Mouse (Mus musculus) CH12.LX (cell line): Measurements from ENCODE around the gene Adam1a.

Source experiments
- CTCF ChIP-seq, 2 experiments: IDR thresholded peaks in 1 of 2; conservative IDR thresholded peaks in 1 of 2; 2 replicates each; pipeline ENCODE4 v1.5.1; 2011 to 2012; ENCODE audit warnings: low read depth in 2 of 2, low read length in 2 of 2, improper control_type of control experiment in 1 of 2, inconsistent platforms in 1 of 2, mild to moderate bottlenecking in 1 of 2, moderate library complexity in 1 of 2
- EP300 ChIP-seq: IDR thresholded peaks from 2 replicates; pipeline ENCODE4 v1.6.1; 2011; ENCODE audit warnings: low read length, improper control_type of control experiment
- GABPA ChIP-seq: IDR thresholded peaks from 2 replicates; pipeline ENCODE4 v1.6.1; 2012; ENCODE audit warnings: low read depth, low read length, improper control_type of control experiment, inconsistent platforms; ENCODE audit not compliant: insufficient replicate concordance
- MAX ChIP-seq: IDR thresholded peaks from 2 replicates; pipeline ENCODE4 v1.6.1; 2011; ENCODE audit warnings: low read length, improper control_type of control experiment
- MEF2A ChIP-seq: IDR thresholded peaks from 2 replicates; pipeline ENCODE4 v1.6.1; 2014; ENCODE audit warnings: low read depth, mild to moderate bottlenecking, inconsistent platforms, low read length, improper control_type of control experiment, borderline replicate concordance
- NELFE ChIP-seq: IDR thresholded peaks from 2 replicates; pipeline ENCODE4 v1.6.1; 2011; ENCODE audit warnings: low read depth, low read length, improper control_type of control experiment
- POLR2A ChIP-seq: IDR thresholded peaks from 2 replicates; pipeline ENCODE4 v1.6.1; 2011; ENCODE audit warnings: low read depth, mild to moderate bottlenecking, improper control_type of control experiment, low read length
- RAD21 ChIP-seq: IDR thresholded peaks from 2 replicates; pipeline ENCODE4 v1.6.1; 2011; ENCODE audit warnings: low read depth, mild to moderate bottlenecking, low read length, improper control_type of control experiment, moderate library complexity
- USF1 ChIP-seq: IDR thresholded peaks from 2 replicates; pipeline ENCODE4 v1.6.1; 2014; ENCODE audit warnings: low read depth, mild to moderate bottlenecking, inconsistent platforms, low read length, improper control_type of control experiment
- ZC3H11A ChIP-seq: IDR thresholded peaks from 2 replicates; pipeline ENCODE4 v1.6.1; 2012; ENCODE audit warnings: low read depth, mild to moderate bottlenecking, inconsistent platforms, low read length, improper control_type of control experiment
- ZKSCAN1 ChIP-seq: IDR thresholded peaks from 2 replicates; pipeline ENCODE4 v1.6.1; 2012; ENCODE audit warnings: low read depth, inconsistent platforms, low read length, improper control_type of control experiment, borderline replicate concordance
- ZMIZ1 ChIP-seq: IDR thresholded peaks from 2 replicates; pipeline ENCODE4 v1.6.1; 2012; ENCODE audit warnings: low read depth, mild to moderate bottlenecking, inconsistent platforms, low read length, improper control_type of control experiment

DNA sequence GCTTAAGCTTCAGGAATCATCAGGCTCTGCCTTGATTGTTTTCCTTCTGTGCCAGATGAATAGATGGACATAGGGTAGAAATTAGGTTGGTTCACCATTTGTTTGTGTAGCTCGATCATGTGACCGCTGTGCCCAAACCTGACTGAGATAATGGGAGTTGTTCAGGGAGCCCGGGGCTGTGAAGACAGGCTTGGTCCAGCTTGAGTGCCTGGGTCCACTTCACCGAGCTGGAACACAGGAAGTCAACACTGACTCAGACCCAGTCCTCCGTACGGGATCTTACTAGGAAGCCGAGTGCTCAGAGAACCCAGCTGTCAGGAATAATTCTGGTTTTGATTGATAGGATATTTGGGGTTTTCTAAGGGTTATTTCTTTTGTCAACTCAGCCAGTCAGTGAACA, 70.7 kb downstream of the Adam1a start:
- TF ChIP-seq POLR2A (no peak), CTCF (conservative IDR thresholded peaks at IDR 0.05 in 1 of 2, IDR thresholded peaks at IDR 0.05 in 1 of 2; ENCODE audit: low read depth in 2 of 2, low read length in 2 of 2) (no peak), ZC3H11A (no peak), USF1 (no peak), EP300 (no peak), MAX (no peak), NELFE (no peak), ZMIZ1 (no peak), MEF2A (no peak), GABPA (no peak), ZKSCAN1 (no peak), RAD21 (no peak)
